16 mouse cellular contexts compared by ENCODE assay signal in the genomic region with DNA sequence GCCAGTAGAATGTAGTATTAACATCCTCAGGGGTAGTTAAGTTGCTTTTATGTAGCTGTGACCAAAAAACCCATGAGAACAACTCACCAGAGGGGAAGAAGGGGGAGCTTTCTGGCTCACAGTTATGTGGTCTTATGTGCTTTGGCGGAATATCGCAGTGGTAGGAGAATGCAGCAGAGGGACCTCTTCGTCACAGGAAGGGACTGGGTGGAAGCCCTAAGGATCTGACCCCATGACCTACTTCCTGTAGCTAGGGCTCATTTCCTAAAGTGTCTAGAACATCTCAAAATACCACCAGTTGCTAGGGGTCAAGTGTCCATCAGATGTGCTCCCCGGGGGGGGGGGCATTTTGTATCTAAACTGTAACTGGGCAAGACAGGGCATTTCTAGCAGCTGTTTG.
DNase-seq lines count a peak whose midpoint lies in the region; ATAC-seq and TF ChIP-seq lines count a peak whose summit lies in the region.
"Had no signal": no experiment of that assay in that cellular context is flagged by ENCODE, and none has a peak within 500 bp of the region (broad histone marks: within the 10 kb centered on the region; RNA-seq: fewer than 3 reads in every experiment).

No protein-coding gene starts in this region.

- no peak overlapping the region for H3K9ac ChIP-seq in intestine, embryonic 14.5 days (ENCODE audit: low read length)
- no peak overlapping the region for H3K9ac ChIP-seq in intestine, embryonic 16.5 days (ENCODE audit: low read depth, low read length)
- no peak overlapping the region for H3K9ac ChIP-seq in stomach, embryonic 14.5 days (replicated peaks; ENCODE audit: low read depth, low read length)
- H3K9ac ChIP-seq in stomach, postnatal 0 days (ENCODE audit: low read length) = no peak overlapping the region
- H3K9ac ChIP-seq: embryonic facial prominence, embryonic 12.5 days; liver, embryonic 12.5 days; midbrain, embryonic 12.5 days had no signal

- ATAC-seq in intestine, embryonic 14.5 days (replicated peaks; ENCODE audit: low FRiP score, low TSS enrichment, low read depth) = no peak
- ATAC-seq in intestine, embryonic 16.5 days = no peak
- ATAC-seq in stomach, embryonic 14.5 days (ENCODE audit: insufficient number of reproducible peaks, insufficient read depth, low FRiP score, low read depth) = no peak
- ATAC-seq in stomach, postnatal 0 days (ENCODE audit: low FRiP score, low TSS enrichment) = no peak
- ATAC-seq: liver, embryonic 12.5 days had no signal

- WGBS in intestine, embryonic 14.5 days = 67% methylated on average over 4 of the region's 4 CpGs
- 69% methylated on average over 4 of the region's 4 CpGs for WGBS in intestine, embryonic 16.5 days
- WGBS in stomach, embryonic 14.5 days = 81% methylated on average over 4 of the region's 4 CpGs
- 76% methylated on average over 4 of the region's 4 CpGs for WGBS in stomach, postnatal 0 days

- H3K4me2 ChIP-seq in intestine, embryonic 14.5 days (ENCODE audit: low read length) = no peak overlapping the region
- no peak overlapping the region for H3K4me2 ChIP-seq in intestine, embryonic 16.5 days (ENCODE audit: low read depth, low read length)
- no peak overlapping the region for H3K4me2 ChIP-seq in stomach, embryonic 14.5 days (replicated peaks; ENCODE audit: low read depth, low read length)
- no peak overlapping the region for H3K4me2 ChIP-seq in stomach, postnatal 0 days (replicated peaks; ENCODE audit: low read depth)
- H3K4me2 ChIP-seq: embryonic facial prominence, embryonic 12.5 days; liver, embryonic 12.5 days; midbrain, embryonic 12.5 days had no signal

- H3K4me1 ChIP-seq in intestine, embryonic 14.5 days (replicated peaks; ENCODE audit: control insufficient read depth, insufficient read depth, low read length) = peaks cover 44% of the 10 kb centered on the region
- peaks cover 13% of the 10 kb centered on the region; the same call in 1 of the 2 replicates for H3K4me1 ChIP-seq in intestine, embryonic 16.5 days (ENCODE audit: control insufficient read depth, insufficient read depth, low read length)
- H3K4me1 ChIP-seq in stomach, embryonic 14.5 days (ENCODE audit: control insufficient read depth, insufficient read depth, low read length) = peaks cover 27% of the 10 kb centered on the region
- H3K4me1 ChIP-seq in stomach, postnatal 0 days (replicated peaks; ENCODE audit: control insufficient read depth, insufficient read depth) = no peaks in the 10 kb centered on the region; the same call in 1 of the 2 replicates
- H3K4me1 ChIP-seq: liver, embryonic 12.5 days had no signal

- no peak; the same call in 1 of the 2 replicates for TF ChIP-seq CTCF in stomach, postnatal 0 days (IDR thresholded peaks at IDR 0.05; ENCODE audit: low read depth)

- H3K4me3 ChIP-seq in intestine, embryonic 14.5 days (ENCODE audit: low read depth, low read length) = no peak overlapping the region
- no peak overlapping the region for H3K4me3 ChIP-seq in intestine, embryonic 16.5 days (ENCODE audit: low read length)
- H3K4me3 ChIP-seq in stomach, embryonic 14.5 days (ENCODE audit: low read depth, low read length) = no peak overlapping the region
- H3K4me3 ChIP-seq in stomach, postnatal 0 days (ENCODE audit: low read depth, low read length) = no peak overlapping the region
- H3K4me3 ChIP-seq: embryonic facial prominence, embryonic 12.5 days; limb, embryonic 10.5 days; liver, embryonic 12.5 days; midbrain, embryonic 12.5 days; myocyte had no signal

- H3K9me3 ChIP-seq in intestine, embryonic 14.5 days (ENCODE audit: control insufficient read depth, low read length) = no peaks in the 10 kb centered on the region
- no peaks in the 10 kb centered on the region for H3K9me3 ChIP-seq in intestine, embryonic 16.5 days (ENCODE audit: control insufficient read depth, low read length)
- H3K9me3 ChIP-seq in stomach, embryonic 14.5 days (ENCODE audit: control insufficient read depth, low read depth, low read length) = no peaks in the 10 kb centered on the region
- H3K9me3 ChIP-seq in stomach, postnatal 0 days (ENCODE audit: control insufficient read depth, low read length) = no peaks in the 10 kb centered on the region
- H3K9me3 ChIP-seq: embryonic facial prominence, embryonic 12.5 days; limb, embryonic 10.5 days; liver, embryonic 12.5 days; midbrain, embryonic 12.5 days had no signal

- 0 out of 2 replicates have a peak overlapping the region, but pooled peaks have one; percentile 39 for H3K27ac ChIP-seq in intestine, embryonic 14.5 days (ENCODE audit: low read depth)
- no peak overlapping the region for H3K27ac ChIP-seq in intestine, embryonic 16.5 days (ENCODE audit: low read length)
- H3K27ac ChIP-seq in stomach, embryonic 14.5 days (ENCODE audit: low read length) = peak overlapping the region; percentile 27; the same call in 1 of the 2 replicates
- no peak overlapping the region for H3K27ac ChIP-seq in stomach, postnatal 0 days (replicated peaks)
- H3K27ac ChIP-seq: limb, embryonic 10.5 days; liver, embryonic 12.5 days; midbrain, embryonic 12.5 days had no signal

- no peaks in the 10 kb centered on the region for H3K27me3 ChIP-seq in intestine, embryonic 14.5 days (replicated peaks; ENCODE audit: control insufficient read depth, insufficient read depth, low read length)
- H3K27me3 ChIP-seq in intestine, embryonic 16.5 days (replicated peaks; ENCODE audit: control insufficient read depth, insufficient read depth, low read length) = no peaks in the 10 kb centered on the region; the same call in 1 of the 2 replicates
- no peaks in the 10 kb centered on the region for H3K27me3 ChIP-seq in stomach, embryonic 14.5 days (ENCODE audit: control insufficient read depth, insufficient read depth, low read length)
- H3K27me3 ChIP-seq in stomach, postnatal 0 days (ENCODE audit: control insufficient read depth, insufficient read depth, low read length) = no peaks in the 10 kb centered on the region
- H3K27me3 ChIP-seq: embryonic facial prominence, embryonic 12.5 days; liver, embryonic 12.5 days; midbrain, embryonic 12.5 days had no signal

- peak; percentile 11 for DNase-seq in adrenal gland, postnatal 14 days
- DNase-seq in adrenal gland, postnatal 25 days = no peak
- no peak for DNase-seq in intestine, embryonic 14.5 days (ENCODE audit: low spot score)
- no peak for DNase-seq in stomach, postnatal 0 days (ENCODE audit: low spot score)
- no peak for DNase-seq in ovary, postnatal 14 days (ENCODE audit: low spot score)
- no peak for DNase-seq in frontal cortex, postnatal 14 days (ENCODE audit: low spot score in 2 of 2)
- DNase-seq: cerebellum, adult 11-12 months; gastrocnemius, postnatal 25 days; thymus, postnatal 4 days had no signal

- H3K36me3 ChIP-seq in intestine, embryonic 14.5 days (ENCODE audit: control insufficient read depth, insufficient read depth, low read length) = no peaks in the 10 kb centered on the region
- no peaks in the 10 kb centered on the region for H3K36me3 ChIP-seq in intestine, embryonic 16.5 days (ENCODE audit: control insufficient read depth, insufficient read depth, low read length)
- no peaks in the 10 kb centered on the region for H3K36me3 ChIP-seq in stomach, embryonic 14.5 days (ENCODE audit: control insufficient read depth, insufficient read depth, low read length)
- H3K36me3 ChIP-seq in stomach, postnatal 0 days (ENCODE audit: control insufficient read depth, insufficient read depth, low read length) = no peaks in the 10 kb centered on the region
- H3K36me3 ChIP-seq: embryonic facial prominence, embryonic 12.5 days; limb, embryonic 10.5 days; liver, embryonic 12.5 days; midbrain, embryonic 12.5 days had no signal

- no peak for TF ChIP-seq EP300 in stomach, postnatal 0 days (optimal IDR thresholded peaks at IDR 0.05)

Comparison
In these comparisons a context has a peak if more than half of its experiments do, and no peak if none do; other contexts are left out.
1. H3K27ac ChIP-seq: peak in intestine, embryonic 14.5 days (single experiment) and stomach, embryonic 14.5 days (single experiment); none in intestine, embryonic 16.5 days (single experiment) and stomach, postnatal 0 days (single experiment).